8 mouse cellular contexts compared by ENCODE assay signal in the genomic region with DNA sequence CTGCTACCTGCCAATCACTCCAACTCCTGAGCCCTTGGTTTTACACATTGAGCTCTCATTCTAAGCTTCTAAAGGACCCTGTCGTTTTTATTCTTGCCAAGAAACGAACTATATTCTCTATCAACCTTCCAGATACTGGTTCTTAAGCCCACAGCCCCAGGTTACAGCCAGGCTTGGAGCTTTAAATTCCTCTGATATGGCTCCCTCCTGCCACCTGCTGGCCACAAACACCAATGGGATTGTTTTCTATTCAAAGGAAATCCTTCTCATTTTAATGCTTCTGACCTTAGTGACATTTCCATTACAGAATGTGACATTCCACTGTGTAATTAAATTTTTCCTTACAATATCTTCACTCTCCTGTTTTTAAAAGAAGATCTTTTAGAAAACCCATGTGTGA. TPM values are rescaled to one million over a fixed set of nuclear protein-coding genes. Genes with fewer than 3 reads are reported as not detected.
DNase-seq lines count a peak whose midpoint lies in the region; ATAC-seq and TF ChIP-seq lines count a peak whose summit lies in the region.

No protein-coding gene starts in this region.

- no peaks in the 10 kb centered on the region for H3K9me3 ChIP-seq in kidney, postnatal 0 days (replicated peaks; ENCODE audit: low read length)

- no peak overlapping the region for H3K27ac ChIP-seq in gastrocnemius, adult 2 months
- no peak overlapping the region for H3K27ac ChIP-seq in kidney, postnatal 0 days

- intact Hi-C loops in gastrocnemius, adult 2 months (cut with DNase I): loop anchor here (2.0 to 5.0 kb wide), 2 partner anchors 173 to 315 kb away; no protein-coding TSS in a partner anchor

- no peak overlapping the region for H3K4me3 ChIP-seq in gastrocnemius, adult 2 months
- no peak overlapping the region for H3K4me3 ChIP-seq in kidney, postnatal 0 days (replicated peaks; ENCODE audit: low read depth, low read length)

- no peak overlapping the region for H3K4me2 ChIP-seq in kidney, postnatal 0 days (ENCODE audit: low read length)

- no peak for ATAC-seq in kidney, postnatal 0 days (replicated peaks; ENCODE audit: low FRiP score, low read depth)

- DNase-seq in gastrocnemius, adult 2 months: peak; percentile 50
- DNase-seq in gastrocnemius, postnatal 25 days: no peak
- DNase-seq in urinary bladder, postnatal 25 days (ENCODE audit: low spot score): peak; percentile 25
- no peak for DNase-seq in urinary bladder, postnatal 10 days (ENCODE audit: low spot score)
- peak; percentile 76 to 83 for DNase-seq in cerebellum, postnatal 14 days
- DNase-seq in kidney, postnatal 0 days (ENCODE audit: low spot score): peak; percentile 27
- peak; percentile 51 for DNase-seq in lung, postnatal 10 days
- peak; percentile 34 to 49 for DNase-seq in spleen, postnatal 36 days (ENCODE audit: low spot score in 2 of 2)

- H3K4me1 ChIP-seq in kidney, postnatal 0 days (replicated peaks; ENCODE audit: insufficient read depth, low read length): no peaks in the 10 kb centered on the region

- no peak overlapping the region for H3K9ac ChIP-seq in kidney, postnatal 0 days (ENCODE audit: low read depth, low read length)

- TF ChIP-seq CTCF in gastrocnemius, adult 2 months (IDR thresholded peaks at IDR 0.05): peak; percentile 68
- peak; percentile 72 for TF ChIP-seq CTCF in kidney, postnatal 0 days (IDR thresholded peaks at IDR 0.05; ENCODE audit: low read depth)

- H3K36me3 ChIP-seq in kidney, postnatal 0 days (ENCODE audit: insufficient read depth, low read length): no peaks in the 10 kb centered on the region

- no peaks in the 10 kb centered on the region for H3K27me3 ChIP-seq in kidney, postnatal 0 days (ENCODE audit: insufficient read depth, low read length)

- 16% methylated on average over 2 of the region's 2 CpGs for WGBS in kidney, postnatal 0 days

RNA-seq across cellular contexts. Expression of a gene that starts 28.6 kb away (rescaled TPM):
- total RNA-seq in gastrocnemius, adult 2 months (2021): 1 to 10 TPM; 4.7 to 6.2 TPM
- 1 to 10 TPM; 4.2 to 5.1 TPM for total RNA-seq in gastrocnemius, postnatal 25 days (2021)
- 11.2 and 13.0 TPM in 2 replicates for polyA plus RNA-seq in kidney, postnatal 0 days (2015; fragmentation: Nextera tagmentation; extraction: Ambion mirVana)

RNA-seq across cellular contexts. Expression of a gene that starts 44.1 kb away (rescaled TPM):
- total RNA-seq in gastrocnemius, adult 2 months (2021): 10 to 100 TPM in 1 of 2 experiments, 1 to 10 TPM in 1; 8.2 to 11.9 TPM
- total RNA-seq in gastrocnemius, postnatal 25 days (2021): 1 to 10 TPM; 5.8 to 8.9 TPM
- polyA plus RNA-seq in kidney, postnatal 0 days (2015; fragmentation: Nextera tagmentation; extraction: Ambion mirVana): 1.1 and 1.2 TPM in 2 replicates

Comparison
In these comparisons a context has a peak if more than half of its experiments do, and no peak if none do; other contexts are left out.
1. DNase-seq: peak in gastrocnemius, adult 2 months (single experiment), urinary bladder, postnatal 25 days (single experiment), cerebellum, postnatal 14 days (2 of 2), kidney, postnatal 0 days (single experiment), lung, postnatal 10 days (single experiment) and spleen, postnatal 36 days (2 of 2); none in gastrocnemius, postnatal 25 days (single experiment) and urinary bladder, postnatal 10 days (single experiment).